Mouse (Mus musculus) urinary bladder, adult 18-20 months (tissue): Measurements from ENCODE around the gene Itm2b.

Source experiments
- DNase-seq, 2 experiments: peaks; one replicate each; pipeline ENCODE4 v3.0.0; 2022; ENCODE audit warnings: low spot score in 2 of 2, mixed read lengths in 2 of 2

Itm2b gene

GRCm38 (mm10) chr14:73369634-73370033, 15.5 kb downstream of the Itm2b start:
- DNase-seq: no peak

DNA sequence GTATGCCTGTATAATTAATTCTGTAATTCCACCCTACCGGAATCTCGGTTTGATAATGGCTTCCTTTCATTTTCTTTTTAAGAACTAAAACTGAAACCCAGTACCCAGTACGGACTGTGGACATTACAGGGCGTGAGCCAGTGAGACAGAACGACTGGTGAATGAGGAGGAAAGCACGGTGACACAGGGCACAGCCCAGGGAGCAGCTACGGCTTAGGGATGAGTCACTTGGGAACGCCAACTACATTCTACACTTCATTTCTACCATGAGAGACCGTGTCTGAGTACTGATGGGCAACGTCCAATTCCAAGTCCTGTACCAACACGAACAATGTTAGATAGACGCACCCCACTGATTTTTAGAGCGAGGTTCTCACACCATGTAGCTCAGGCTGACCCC, 16.1 kb downstream of the Itm2b start:
- DNase-seq: no peak

- no peak for DNase-seq
Observed at GRCm38 (mm10) chr14:73368221-73368620, 16.9 kb downstream of the Itm2b start.

DNA sequence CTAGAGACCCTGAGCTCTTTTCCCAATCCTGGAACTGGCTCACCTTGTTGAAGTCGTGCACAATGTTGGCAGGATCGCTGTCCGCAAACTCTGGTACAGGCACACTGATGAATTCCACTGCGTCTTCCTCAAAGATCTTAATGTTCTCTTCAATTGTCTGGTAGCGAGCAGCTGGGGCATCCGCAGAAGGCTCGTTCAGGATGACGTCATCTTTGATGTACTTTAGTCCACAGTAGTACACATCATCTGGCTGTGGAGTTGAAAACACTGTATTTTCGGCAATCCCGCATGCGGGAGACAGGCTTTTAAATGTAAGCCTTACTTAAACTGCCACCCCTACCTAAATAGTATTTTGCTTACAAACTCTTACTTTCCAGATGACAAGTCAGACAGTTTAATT, 18.8 kb downstream of the Itm2b start:
- DNase-seq: no peak

DNA sequence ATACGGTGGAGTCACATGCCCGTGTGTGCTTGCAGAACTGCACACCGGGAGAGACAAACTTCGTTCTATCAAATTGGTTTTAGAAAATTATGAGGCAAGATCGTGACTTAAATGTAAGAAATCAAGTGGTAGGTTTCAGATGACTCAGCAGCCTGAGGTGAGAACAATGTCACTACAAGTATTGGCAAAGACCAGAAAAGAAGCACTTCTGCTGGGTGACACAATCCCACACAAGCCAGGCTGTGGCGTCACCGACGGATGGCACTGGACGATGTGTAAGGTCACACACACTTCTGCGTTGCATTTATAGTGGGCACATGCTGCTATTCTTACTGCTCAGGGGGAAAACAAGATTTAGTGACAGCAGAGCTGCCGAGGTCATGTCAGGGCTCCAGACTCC, 21.3 kb downstream of the Itm2b start:
- no peak for DNase-seq

- DNase-seq: no peak
Observed at GRCm38 (mm10) chr14:73354700-73355099, 30.4 kb downstream of the Itm2b start.

DNA sequence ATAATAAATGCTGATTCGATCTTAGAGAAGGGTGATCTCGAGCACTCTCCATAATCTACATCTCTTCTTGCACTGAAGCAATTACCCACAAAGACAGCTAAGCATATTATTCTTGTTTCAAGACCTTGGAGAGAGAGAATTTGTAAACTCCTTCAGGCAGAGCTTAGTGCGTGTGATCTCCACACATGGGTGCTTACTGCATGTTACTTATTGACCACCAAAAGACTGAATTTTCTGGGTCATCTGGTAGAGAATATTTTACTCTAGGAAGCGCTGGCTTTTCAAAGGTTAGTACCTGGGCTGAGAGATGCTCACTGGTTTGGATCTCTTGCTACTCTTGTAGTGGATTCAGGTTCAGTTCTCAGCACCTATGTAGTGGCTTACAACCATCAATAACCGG, 34.0 kb downstream of the Itm2b start:
- no peak for DNase-seq

DNA sequence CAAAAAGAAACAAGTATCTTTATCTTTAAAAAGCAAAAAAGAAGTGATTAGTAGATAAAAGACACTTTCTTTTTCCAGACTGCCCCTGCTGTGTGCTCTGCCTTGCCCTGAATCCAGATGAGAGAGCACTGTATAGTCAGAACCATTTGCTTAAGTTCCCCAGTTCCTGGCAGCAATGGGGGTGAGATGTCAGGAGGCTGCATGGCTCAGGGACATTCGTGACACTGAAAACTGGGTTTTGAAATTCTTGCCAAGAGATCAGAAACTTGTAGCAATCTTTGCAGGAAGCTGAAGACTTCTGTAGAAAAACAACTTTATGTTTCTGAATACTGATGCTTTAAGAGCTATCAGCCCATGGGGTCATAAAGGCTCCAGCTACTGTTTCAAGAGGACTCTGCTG, 35.1 kb downstream of the Itm2b start:
- no peak for DNase-seq

DNA sequence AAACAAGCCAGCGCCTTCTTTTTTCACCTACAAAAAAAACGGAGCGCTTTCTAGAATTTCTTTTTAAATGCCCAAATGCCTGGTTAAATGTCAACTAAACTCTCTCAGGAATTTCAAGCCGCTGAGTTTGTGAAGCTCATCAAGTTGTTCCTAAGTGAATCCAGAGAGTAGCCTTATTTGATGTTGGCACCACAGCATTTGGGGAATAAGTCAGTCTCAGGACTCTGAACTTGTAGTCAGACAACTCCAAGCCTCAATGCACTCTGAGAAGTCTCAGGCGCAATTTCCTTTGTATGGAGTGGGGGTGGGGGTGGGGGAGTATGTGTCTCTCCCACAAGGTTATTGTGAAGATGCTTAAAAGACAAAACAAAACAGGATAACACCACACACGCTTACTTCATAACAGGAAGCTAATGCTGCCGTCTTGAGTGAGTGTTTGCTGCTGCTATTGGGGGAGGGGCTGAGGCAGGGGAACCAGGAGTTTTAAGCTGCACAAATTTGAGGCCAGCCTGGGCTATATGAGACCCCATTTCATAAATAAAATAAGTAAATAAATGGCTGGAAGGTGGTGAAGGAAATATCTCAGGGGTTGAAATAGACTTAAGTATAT, 35.9 kb downstream of the Itm2b start:
- DNase-seq: no peak

DNA sequence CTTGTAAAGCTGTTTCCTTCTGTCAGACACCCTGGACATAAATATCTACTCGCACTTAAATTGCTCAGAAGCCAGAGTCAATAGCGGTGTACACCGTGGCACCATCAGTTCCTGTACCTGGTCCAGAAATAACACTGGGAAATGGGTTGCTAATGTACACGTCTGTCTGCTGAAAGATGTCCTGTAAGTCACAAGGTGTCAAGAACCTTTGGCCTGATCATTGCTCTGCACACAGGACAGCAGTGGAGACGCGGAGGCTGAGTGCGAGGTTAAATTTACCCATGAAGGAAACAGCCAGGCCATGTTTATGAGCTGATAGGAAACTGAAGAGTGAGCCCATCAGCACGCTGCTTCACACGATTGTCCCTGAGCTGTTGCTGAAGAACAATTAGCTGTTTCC, 37.8 kb downstream of the Itm2b start:
- no peak for DNase-seq

DNA sequence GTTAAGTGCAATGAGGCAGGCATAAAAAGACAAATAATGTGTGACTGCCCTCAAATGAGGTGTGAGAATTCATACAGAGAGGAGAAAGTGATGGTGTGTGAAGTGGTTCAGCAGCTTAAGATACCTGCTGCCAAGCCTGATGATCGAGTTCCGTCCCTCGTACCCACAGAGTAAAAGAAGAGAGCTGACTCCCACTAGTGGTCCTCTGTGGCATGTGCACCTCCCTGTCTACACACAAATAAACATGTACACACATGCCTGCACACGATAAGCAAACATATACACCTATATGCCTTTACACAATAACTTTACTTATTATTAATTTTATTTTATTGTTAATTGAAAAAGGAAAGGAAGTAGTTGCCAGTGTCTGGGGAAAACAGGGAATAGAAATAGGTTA, 39.5 kb downstream of the Itm2b start:
- DNase-seq: no peak

- no peak for DNase-seq
Observed at GRCm38 (mm10) chr14:73340051-73340755, 44.9 kb downstream of the Itm2b start.

- DNase-seq: no peak
Observed at GRCm38 (mm10) chr14:73339615-73340014, 45.5 kb downstream of the Itm2b start.

DNA sequence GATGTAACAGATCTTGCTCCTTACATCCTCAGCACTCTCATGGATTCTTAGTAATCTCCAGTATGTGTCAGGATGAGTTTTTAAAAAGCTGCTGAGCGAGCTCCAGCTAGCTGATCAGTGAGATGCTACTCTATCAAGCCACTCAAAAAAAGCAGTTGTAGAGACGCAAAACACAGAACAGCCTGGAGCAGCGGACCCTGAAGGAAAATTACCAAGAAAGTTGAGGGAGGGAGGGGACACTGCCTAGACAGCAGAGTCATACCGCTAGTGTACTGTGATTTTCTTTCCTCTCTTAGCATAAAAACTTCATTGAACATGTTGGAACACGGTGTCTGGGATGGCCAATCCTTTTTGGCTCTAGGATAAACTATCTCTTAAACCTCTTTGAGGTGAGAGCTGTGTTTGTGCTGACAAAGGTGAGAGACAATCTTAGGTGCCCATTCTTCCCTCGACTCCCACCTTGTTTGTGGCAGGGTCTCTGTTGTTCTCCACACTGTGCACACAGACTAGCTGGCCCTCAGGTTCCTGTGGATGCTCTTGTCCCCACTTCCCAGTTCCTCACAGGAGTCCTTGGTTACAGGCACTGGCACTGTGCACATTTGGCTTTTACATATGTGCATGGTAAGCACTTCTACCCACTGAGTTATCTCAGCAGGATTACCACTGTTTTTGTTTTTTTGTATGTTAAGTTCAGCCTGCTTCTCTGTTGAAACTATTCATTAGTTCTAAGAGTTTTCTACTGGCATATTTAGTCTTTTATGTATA, 48.6 kb downstream of the Itm2b start:
- DNase-seq: no peak

GRCm38 (mm10) chr14:73334926-73335805, 49.9 kb downstream of the Itm2b start:
- no peak for DNase-seq

GRCm38 (mm10) chr14:73333880-73334279, 51.2 kb downstream of the Itm2b start:
- DNase-seq: no peak

GRCm38 (mm10) chr14:73331386-73331785, 53.7 kb downstream of the Itm2b start:
- DNase-seq: no peak

DNA sequence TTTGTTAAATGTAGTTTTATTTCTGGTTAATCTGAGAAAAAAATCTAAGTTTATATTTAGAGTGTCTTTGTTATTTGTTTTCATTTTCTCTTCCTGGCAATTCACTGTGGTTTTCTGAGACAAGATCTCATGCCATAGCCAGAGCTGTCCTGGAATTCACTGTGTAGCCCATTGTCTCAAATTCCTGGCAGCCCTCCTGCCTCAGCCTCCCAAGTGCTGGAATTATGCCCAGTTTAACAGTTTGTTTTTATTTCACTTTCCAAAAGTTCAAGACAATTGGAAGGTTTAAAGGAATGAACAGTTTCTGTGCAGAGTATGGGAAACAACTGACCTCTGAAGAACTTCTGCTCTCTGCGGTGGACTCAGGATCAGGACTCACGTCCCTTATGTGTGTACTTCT, 55.2 kb downstream of the Itm2b start:
- DNase-seq: no peak

GRCm38 (mm10) chr14:73326511-73326910, 58.6 kb downstream of the Itm2b start:
- no peak for DNase-seq

GRCm38 (mm10) chr14:73325456-73326381, 59.4 kb downstream of the Itm2b start, which contains the start of gene Rb1:
Gene Rb1 (minus strand): TSS chr14:73325822.
- peak; percentile 76 to 78 for DNase-seq
